Mouse (Mus musculus) ES-E14 (cell line): Measurements from ENCODE around the gene Itih5.

Experiments
- CHD2 ChIP-seq: IDR thresholded peaks from 2 replicates; pipeline ENCODE4 v1.6.1; 2014; ENCODE audit warnings: mild to moderate bottlenecking, low read depth, low read length, inconsistent platforms
- ZNF384 ChIP-seq: IDR thresholded peaks from 2 replicates; pipeline ENCODE4 v1.6.1; 2012; ENCODE audit warnings: low read depth, low read length, inconsistent platforms

GRCm38 (mm10) chr2:10260109-10260508, 106.7 kb downstream of the Itih5 start:
- TF ChIP-seq CHD2 (no peak), ZNF384 (no peak)
